Mouse (Mus musculus) CD8-positive naive resting alpha-beta T cell, adult 2 months (primary cell): Measurements from ENCODE around the gene Gpc3.
"Not testable (repeated sequence)": the region's sequence is repeated elsewhere in the genome, so short reads cannot be mapped to it uniquely, and the experiment has no call there.

ENCODE experiments used
- DNase-seq, 2 experiments: peaks; one replicate each; pipeline ENCODE4 v3.0.0; 2022; ENCODE audit warnings: low read depth in 2 of 2, low spot score in 2 of 2

Gene Gpc3

GRCm38 (mm10) chrX:52412936-52413335 lies 200.8 kb downstream of the Gpc3 start:
- no peak for DNase-seq

GRCm38 (mm10) chrX:52401188-52401587 lies 212.6 kb downstream of the Gpc3 start:
- DNase-seq: no peak

GRCm38 (mm10) chrX:52375129-52375528 lies 238.6 kb downstream of the Gpc3 start:
- DNase-seq: no peak

DNA sequence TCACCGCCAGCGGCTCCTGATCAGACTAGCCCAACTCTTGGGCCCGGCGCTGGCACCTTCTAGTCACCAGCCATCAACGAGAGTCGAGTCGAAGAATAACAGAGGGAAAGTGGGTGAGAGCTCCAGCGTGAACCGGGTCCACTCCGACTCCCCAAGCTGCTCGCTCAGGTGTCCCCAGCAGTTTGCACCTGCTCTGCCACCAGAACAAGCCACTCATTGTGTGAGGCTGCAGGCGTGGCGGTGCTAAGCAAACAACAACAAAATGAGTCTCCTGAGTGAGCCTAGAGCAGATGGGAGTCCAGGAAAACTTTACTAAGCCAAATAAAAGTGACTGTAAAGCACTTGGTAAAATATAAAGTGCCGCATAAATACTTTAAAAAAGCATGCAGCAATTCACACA lies 239.5 kb downstream of the Gpc3 start:
- no peak for DNase-seq

DNA sequence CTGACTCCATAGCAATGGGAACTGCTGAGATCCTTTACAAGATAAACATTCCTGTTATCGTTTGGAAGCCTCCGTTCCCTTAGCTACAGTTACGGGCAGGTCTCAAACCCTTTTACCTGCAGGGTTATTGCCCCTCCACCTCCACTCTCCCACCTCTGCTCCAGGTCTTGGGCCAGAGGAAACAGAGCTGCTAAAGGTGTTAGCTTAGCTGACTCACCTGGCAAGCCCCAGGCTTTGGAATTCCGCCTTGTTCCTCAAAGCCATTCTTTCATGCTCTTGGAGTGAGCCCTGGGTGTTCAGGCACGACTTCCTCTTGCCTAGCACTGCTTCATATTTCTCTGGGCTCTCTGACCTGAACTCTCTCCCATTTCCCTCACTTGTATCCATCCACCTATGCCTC lies 241.3 kb downstream of the Gpc3 start:
- no peak for DNase-seq

DNA sequence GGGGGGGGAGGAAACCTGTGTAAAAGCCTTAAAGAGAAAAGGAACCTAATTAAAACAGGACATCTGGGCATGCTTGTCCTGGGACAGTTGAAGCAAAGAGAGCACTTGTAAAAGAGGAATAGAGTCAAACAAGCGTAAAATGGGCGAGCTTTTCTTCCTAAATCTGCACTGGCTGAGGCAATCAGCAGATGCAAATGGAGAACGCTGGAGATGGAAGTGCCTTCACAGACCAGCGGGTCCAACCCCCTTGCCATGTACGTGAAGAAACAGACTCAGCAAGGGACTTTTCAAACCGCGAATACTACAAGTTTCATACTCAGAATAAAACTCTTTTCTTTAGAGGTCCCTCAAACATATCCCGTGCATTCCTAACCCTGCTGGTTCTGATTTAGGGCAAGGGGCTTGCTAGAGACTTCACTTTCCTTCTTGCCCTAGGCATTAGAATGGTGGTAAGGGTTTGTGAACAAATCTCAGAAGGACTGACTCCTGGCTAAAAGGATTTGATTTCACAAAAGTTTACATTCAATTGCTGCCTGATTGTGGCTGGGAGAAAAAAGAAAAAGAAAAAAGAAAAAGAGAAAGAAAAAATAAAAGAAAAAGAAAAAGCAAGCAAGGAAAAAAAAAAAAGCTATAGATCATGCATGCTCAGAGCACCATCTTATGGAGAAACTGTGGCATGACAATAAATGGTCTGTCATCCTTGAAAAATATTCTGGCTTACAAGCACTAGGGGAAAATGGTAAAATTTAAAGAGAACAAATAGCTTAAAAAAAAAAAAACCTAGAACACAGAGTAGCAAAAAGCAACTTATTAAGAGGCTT lies 243.6 kb downstream of the Gpc3 start:
- DNase-seq: no peak

GRCm38 (mm10) chrX:52369304-52369937 lies 244.3 kb downstream of the Gpc3 start:
- DNase-seq: no peak

GRCm38 (mm10) chrX:52366826-52367225 lies 246.9 kb downstream of the Gpc3 start:
- no peak for DNase-seq

- no peak for DNase-seq
Observed at GRCm38 (mm10) chrX:52365790-52366189, 248.0 kb downstream of the Gpc3 start.

DNA sequence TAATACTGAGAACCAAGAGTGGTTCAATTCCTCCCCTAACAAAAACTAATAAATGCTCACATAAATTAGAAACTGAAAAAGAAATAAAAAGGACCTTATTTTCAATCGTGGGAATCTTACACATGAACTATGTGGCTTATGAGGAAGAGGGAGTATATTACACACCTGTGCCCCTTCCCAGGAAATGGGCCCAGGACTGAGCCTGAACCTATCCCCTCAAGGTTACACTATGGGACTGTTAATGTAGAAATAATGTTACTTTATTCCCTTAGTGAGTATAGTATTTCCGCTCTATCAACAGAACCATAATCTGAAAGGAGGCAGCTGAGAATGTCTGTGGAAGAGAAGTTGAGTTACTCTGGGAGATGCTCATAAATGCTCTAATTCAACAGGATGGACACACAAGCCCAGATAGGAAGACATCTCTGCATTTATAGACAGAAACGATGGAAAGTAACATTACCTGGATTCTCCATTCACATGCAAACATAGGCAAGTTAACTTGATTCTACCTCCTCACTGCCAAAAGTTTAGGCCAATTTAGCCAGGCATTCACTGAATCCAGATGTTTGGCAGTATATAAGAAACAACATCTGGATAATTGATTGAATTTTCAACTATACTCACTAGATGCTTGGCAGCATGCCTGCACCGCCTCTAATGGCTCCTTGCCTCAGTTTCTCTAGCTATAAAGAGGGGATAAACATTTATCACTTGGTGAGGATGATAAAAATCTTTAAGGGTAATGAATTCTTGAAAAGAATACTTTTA lies 251.3 kb downstream of the Gpc3 start:
- no peak for DNase-seq

- DNase-seq: no peak
Observed at GRCm38 (mm10) chrX:52352981-52353380, 260.8 kb downstream of the Gpc3 start.

DNA sequence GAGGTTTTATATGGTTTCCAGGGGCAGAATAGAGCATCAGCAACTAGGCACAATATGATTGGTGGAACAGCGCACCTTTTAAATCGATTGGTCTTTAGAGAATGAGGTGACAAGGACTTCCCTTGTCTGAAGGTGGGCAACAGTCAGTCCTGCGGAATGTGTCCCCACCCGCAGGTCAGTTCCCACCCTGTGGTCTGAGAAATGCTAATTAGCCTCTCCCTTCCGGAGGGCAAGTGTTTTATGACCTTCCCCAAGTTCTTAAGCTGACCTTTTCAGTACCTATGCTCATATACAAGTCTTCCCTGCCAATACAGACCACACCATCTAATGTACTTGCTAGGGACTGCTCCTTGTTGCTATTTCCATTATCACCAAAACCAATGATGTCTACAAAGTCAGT lies 263.1 kb downstream of the Gpc3 start:
- not testable (repeated sequence) for DNase-seq

- DNase-seq: no peak
Observed at GRCm38 (mm10) chrX:52348773-52349172, 265.0 kb downstream of the Gpc3 start.

DNA sequence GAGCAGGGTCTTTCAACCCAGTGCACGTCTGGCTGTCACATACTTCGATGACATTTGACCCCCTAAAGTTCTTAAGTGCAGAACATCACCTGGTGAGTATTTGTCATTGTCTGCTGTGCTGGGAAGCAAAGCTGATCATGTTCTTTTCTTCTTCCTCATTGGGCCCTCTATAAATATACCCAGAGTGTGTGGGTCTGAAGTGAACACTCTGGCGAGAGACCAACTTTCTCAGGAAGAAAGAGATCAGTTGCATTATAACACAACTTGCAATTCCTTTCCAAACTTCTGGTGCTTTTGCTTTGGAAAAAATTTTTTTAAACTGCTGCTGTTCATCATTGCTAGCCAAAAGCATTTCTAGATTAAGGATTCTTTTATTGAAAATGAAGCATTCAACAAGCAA lies 269.7 kb downstream of the Gpc3 start:
- no peak for DNase-seq

DNA sequence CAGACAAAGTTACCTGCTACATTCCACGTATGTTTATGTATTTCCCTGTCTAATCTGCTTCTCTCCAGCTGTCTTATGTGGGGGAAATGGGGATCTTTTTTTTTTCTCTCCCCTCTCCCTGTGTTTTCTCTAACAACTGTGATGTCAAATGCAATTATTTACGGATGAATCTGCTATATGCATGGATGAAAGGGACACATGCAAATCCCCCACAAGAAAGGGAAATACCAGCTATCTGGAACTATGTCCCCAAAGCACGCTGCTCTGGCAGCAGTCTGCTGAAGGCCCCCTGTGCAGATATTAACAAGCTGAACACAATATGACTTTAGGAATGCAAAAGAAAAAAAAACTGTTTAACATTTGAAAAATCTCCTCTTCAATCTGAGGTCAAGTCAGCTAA lies 273.5 kb downstream of the Gpc3 start:
- no peak for DNase-seq

DNA sequence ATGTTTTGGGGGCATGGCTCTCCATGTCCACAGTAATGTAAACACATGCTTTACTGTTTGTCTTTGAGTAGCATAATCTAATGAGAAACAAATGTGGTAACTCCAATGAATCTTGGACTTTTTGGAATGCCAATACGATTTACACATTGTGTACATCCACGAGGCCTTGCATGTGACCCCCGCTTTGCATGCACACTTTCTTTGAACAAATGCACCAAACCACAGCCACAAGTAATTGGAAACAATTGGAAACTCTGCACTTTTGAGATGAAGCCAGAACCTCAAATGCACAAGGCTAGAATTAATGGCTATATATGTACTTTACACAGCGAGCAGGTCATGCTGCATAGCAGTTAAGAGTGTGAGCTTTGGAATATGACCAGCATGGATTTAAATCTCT lies 292.0 kb downstream of the Gpc3 start:
- DNase-seq: no peak

GRCm38 (mm10) chrX:52320653-52321052 lies 293.1 kb downstream of the Gpc3 start:
- DNase-seq: no peak

- DNase-seq: no peak
Observed at GRCm38 (mm10) chrX:52310976-52311375, 302.8 kb downstream of the Gpc3 start.

DNA sequence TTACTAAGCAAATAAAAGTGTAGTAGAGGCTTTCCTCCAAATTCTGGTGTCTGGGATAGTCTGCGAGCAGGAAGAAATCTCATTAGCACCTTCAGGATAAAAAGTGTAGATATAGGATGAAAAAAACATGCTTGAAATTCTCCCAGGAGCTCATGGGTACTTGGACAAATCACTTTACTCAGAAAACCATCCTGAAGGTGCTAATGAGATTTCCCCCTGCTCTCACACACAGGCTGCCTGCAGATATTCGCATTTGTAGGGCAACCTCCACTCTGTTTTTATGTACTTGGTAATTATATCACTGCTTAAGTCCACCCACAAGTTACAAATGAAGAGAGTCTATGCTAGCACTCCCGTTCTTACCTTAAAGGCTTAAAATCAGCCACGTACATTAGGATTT lies 308.5 kb downstream of the Gpc3 start:
- no peak for DNase-seq

DNA sequence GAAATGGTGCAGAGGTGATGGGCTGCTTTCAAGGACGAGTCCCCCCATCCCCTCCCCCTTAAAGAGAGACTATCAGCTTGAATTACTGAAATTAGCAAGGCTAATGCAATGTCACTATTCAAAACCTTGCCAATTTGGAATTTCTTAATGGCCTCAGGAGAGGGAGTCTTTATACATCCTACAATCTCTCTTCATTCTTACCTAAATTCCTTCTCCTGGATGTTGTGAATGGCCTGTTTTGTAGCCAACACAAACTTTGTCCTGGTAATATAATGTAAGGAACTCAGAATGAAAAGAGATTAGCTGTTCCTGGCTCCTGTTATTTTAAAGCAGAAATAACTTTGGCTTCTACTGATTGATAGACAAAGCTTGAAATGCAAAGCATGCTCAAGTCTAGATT lies 325.0 kb downstream of the Gpc3 start:
- no peak for DNase-seq

DNA sequence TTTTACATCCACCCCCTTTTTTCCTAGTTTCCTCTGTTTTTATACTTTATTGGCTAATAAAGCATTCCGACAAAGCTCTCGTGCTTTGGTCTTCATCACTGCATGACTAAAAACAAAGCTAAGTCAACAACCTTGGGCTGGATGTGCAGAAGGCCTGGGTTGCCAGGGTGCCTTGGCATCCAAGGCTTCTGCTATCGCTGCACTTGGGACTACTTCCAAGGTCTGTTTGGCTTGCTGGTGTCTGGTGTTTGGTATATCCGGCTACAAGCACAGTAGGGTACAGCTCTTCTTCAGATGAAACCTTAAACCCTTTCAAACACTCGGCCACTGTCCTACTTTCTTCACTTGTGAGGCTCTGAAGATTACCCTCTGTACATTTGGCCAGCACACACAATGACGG lies 325.8 kb downstream of the Gpc3 start:
- DNase-seq: no peak

GRCm38 (mm10) chrX:52282070-52282469 lies 331.7 kb downstream of the Gpc3 start:
- DNase-seq: no peak
